Mouse (Mus musculus) layer of hippocampus, adult 18-20 months (tissue): ENCODE measurements around the gene Gm21994. TPM values are rescaled to one million over a fixed set of nuclear protein-coding genes. Genes with fewer than 3 reads are reported as not detected.
A peak's percentile ranks its signal among the peaks of the same experiment; 100 is the strongest.
"Not testable (repeated sequence)": the region's sequence is repeated elsewhere in the genome, so short reads cannot be mapped to it uniquely, and the experiment has no call there.

Source experiments
- DNase-seq, 2 experiments: peaks; one replicate each; pipeline ENCODE4 v3.0.0; 2022; ENCODE audit warnings: low spot score in 2 of 2
- long read RNA-seq: library from polyadenylated mRNA; stranded (forward); transcript quantifications from one replicate; pipeline ENCODE4 v2.0.0, GENCODE M21; 2021
- total RNA-seq, 2 experiments: library from RNA; stranded (reverse); gene quantifications; 2 replicates each; pipeline ENCODE4 v1.2.3; 2021

The Gm21994 gene
- 1 to 10 TPM; 7.6 to 7.9 TPM for total RNA-seq
- long read RNA-seq = 0 reads

- not testable (repeated sequence) for DNase-seq
Measured at GRCm38 (mm10) chr2:150255491-150255890, at the start of gene Gm21994. Gene Gm21994 (minus strand): TSS chr2:150255591.

- DNase-seq = no peak
Measured at GRCm38 (mm10) chr2:150299096-150299495, 43.7 kb upstream of the Gm21994 start.

DNA sequence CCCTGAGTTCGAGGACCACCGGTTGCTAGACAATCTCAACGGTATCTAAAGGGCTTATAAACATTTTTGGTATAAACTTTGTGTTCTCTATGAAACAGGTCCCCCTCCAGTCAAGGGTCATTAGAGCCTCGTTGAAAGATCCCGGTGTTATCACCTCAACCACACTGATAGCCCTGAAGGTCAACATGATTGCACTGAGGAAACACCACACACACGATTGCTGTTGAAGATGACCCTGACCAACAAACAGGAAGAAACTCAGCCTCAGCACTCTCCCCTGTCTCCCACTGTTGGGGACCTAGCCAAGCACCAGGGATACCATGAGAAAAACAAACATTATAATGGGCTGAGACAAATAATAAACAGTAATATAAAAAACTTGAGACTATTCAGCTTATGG is 38.3 kb upstream of the Gm21994 start:
- no peak for DNase-seq

GRCm38 (mm10) chr2:150257291-150257690 is 1.9 kb upstream of the Gm21994 start, which contains the start of gene Gm14124:
Gene Gm14124 (plus strand): TSS chr2:150257517.
- DNase-seq = not testable (repeated sequence)

- DNase-seq = not testable (repeated sequence)
Measured at GRCm38 (mm10) chr2:150256861-150257260, 1.5 kb upstream of the Gm21994 start.

DNA sequence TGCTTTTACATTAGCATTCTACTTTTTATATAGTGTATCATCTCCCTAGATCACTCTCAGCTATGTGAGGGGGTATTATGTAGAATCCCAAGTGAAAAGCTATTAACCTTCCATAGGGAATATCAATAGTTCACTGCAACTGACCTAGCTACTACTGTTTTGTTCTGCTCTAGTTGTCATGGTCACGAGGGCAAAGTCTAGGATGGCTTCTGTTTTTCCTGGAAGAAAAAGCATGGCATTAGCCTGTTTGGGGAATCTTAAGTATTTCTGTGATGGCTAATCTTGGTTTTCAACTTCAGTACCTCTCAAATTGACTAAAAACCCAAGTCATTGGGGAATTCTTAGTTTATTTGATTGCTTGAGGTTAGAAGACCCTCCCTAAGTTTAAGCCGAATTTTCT is 12.2 kb downstream of the Gm21994 start:
- DNase-seq = no peak

DNA sequence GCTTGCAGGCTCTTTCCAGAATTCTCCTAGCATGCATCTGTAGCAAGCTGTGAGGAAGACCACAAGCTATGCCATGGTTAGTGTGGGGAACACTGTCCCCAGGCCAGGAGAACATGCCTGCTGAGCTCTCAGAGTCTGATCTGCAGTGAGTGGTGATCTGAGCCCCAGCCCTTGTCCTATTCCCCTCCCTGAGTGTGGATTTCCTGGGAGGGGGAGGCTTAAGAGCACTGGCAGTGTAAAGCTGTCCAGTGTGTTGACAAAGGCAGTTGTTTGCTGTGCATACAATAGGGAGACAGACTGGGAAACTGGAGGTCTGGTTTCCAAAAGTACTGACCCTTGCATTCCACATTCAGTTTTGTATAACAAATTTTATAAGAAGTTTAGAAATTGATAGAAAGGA is 32.1 kb downstream of the Gm21994 start:
- DNase-seq = not testable (repeated sequence)

DNA sequence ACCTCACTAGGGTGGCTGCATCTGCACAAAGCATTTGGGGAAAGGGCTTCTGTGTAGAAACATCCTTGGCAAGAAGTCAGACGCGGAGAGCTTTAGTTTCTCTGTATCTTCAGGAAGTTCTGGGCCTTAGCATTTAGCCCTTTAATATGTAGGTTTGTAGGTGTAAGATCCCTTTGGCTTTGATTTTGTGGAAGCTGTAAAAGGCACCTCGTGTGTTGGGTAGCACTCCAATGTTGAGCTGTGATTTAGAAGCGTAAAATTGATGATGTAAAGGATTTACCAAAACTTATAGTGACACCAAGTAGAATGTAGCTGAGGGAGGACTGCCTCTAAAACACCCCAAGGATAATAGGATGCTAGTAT is 37.0 kb downstream of the Gm21994 start:
- DNase-seq = not testable (repeated sequence)

GRCm38 (mm10) chr2:150217600-150218362 is 37.6 kb downstream of the Gm21994 start, which contains the start of gene Zfp937:
Gene Zfp937 (plus strand): TSS chr2:150218073.
- peak; percentile 82 to 92 for DNase-seq

Other genes with a start within 250 kb of the Gm21994 start
- 10 to 100 TPM; 11.7 to 12.9 TPM for gene Zfp120, start 118.9 kb downstream of the Gm21994 start, total RNA-seq
- gene Gm10770, start 75.9 kb downstream of the Gm21994 start, total RNA-seq = not detected
- not detected for gene Gm14139, start 73.8 kb downstream of the Gm21994 start, total RNA-seq
- gene Zfp937, start 37.5 kb downstream of the Gm21994 start, total RNA-seq = 10 to 100 TPM; 10.4 to 11.9 TPM
- under 1 TPM; 0.15 to 0.22 TPM for gene Gm14124, start 1.9 kb upstream of the Gm21994 start, total RNA-seq
- gene Gm10130, start 68.1 kb upstream of the Gm21994 start, total RNA-seq = not detected
- gene 3300002I08Rik, start 107.2 kb upstream of the Gm21994 start, total RNA-seq = 1 to 10 TPM; 7.5 to 9.6 TPM
- gene Zfp442, start 195.9 kb upstream of the Gm21994 start, total RNA-seq = 1 to 10 TPM; 7.9 to 9.4 TPM
- gene Zfp345, start 229.5 kb upstream of the Gm21994 start, total RNA-seq = under 1 TPM; 0.25 to 0.67 TPM